In genomic region chr4:41158251-41158650, GRCm38 (mm10) we compare ENCODE assay signal across 18 mouse cellular contexts.
"Had no signal": no experiment of that assay in that cellular context is flagged by ENCODE, and none has a peak within 500 bp of the region (broad histone marks: within the 10 kb centered on the region; RNA-seq: fewer than 3 reads in every experiment).

No protein-coding gene starts in this region.

- H3K36me3 ChIP-seq: midbrain, embryonic 13.5 days; neural tube, embryonic 13.5 days; stomach, embryonic 15.5 days had no signal

- H3K27me3 ChIP-seq: midbrain, embryonic 13.5 days; neural tube, embryonic 13.5 days; stomach, embryonic 15.5 days had no signal

- H3K9me3 ChIP-seq: midbrain, embryonic 10.5 days; midbrain, embryonic 13.5 days; neural tube, embryonic 13.5 days; stomach, embryonic 15.5 days had no signal

- DNase-seq: kidney, adult 2 months; kidney, postnatal 14 days; kidney, postnatal 4 days; layer of hippocampus, adult 9-11 months; lung, adult 2 months; lung, postnatal 36 days; retina, postnatal 1 day; right cerebral cortex, postnatal 25 days; spleen, adult 18-20 months; thymus, postnatal 25 days had no signal

- ATAC-seq: intestine, postnatal 0 days; midbrain, embryonic 13.5 days; midbrain, embryonic 16.5 days had no signal

- H3K4me2 ChIP-seq: midbrain, embryonic 13.5 days; neural tube, embryonic 13.5 days; stomach, embryonic 15.5 days had no signal

- H3K4me1 ChIP-seq: midbrain, embryonic 10.5 days; stomach, embryonic 15.5 days had no signal

- H3K4me3 ChIP-seq: midbrain, embryonic 10.5 days; midbrain, embryonic 13.5 days; myocyte; neural tube, embryonic 13.5 days; stomach, embryonic 15.5 days had no signal

- H3K9ac ChIP-seq: liver, embryonic 14.5 days; midbrain, embryonic 13.5 days; neural tube, embryonic 13.5 days; stomach, embryonic 15.5 days had no signal

- H3K27ac ChIP-seq: liver, embryonic 14.5 days; midbrain, embryonic 10.5 days; midbrain, embryonic 13.5 days; neural tube, embryonic 13.5 days; stomach, embryonic 15.5 days had no signal
